Mouse (Mus musculus): ENCODE measurements around the gene Spryd3.
"Not testable (repeated sequence)": the region's sequence is repeated elsewhere in the genome, so short reads cannot be mapped to it uniquely, and the experiment has no call there.

DNA sequence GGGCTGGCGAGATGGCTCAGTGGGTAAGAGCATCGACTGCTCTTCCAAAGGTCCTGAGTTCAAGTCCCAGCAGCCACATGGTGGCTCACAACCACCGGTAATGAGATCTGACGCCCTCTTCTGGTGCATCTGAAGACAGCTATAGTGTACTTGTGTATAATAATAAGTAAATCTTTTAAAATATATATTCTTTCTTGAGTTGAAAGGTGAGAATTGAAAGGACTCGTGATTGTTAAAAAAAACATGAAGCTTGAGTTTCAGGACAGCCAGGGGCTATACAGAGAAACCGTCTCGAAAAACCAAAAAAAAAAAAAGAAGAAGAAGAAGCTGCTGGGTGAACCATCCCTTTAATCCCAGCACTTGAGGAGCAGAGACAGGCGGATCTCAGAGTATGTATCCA is 56.1 kb downstream of the Spryd3 start:
- not testable (repeated sequence) for TF ChIP-seq HCFC1 (IDR thresholded peaks at IDR 0.05; ENCODE audit: borderline replicate concordance, insufficient read depth, low read length); MAFK (IDR thresholded peaks at IDR 0.05; ENCODE audit: insufficient read depth, low read depth, low read length); ZNF384 (IDR thresholded peaks at IDR 0.05; ENCODE audit: low read depth, low read length); CHD2 (IDR thresholded peaks at IDR 0.05; ENCODE audit: low read depth, low read length); ZC3H11A (IDR thresholded peaks at IDR 0.05; ENCODE audit: borderline replicate concordance, low read depth, low read length)

All from ES-E14 (cell line).